Mouse (Mus musculus): Measurements from ENCODE around the gene P3h4.

The P3h4 gene

DNA sequence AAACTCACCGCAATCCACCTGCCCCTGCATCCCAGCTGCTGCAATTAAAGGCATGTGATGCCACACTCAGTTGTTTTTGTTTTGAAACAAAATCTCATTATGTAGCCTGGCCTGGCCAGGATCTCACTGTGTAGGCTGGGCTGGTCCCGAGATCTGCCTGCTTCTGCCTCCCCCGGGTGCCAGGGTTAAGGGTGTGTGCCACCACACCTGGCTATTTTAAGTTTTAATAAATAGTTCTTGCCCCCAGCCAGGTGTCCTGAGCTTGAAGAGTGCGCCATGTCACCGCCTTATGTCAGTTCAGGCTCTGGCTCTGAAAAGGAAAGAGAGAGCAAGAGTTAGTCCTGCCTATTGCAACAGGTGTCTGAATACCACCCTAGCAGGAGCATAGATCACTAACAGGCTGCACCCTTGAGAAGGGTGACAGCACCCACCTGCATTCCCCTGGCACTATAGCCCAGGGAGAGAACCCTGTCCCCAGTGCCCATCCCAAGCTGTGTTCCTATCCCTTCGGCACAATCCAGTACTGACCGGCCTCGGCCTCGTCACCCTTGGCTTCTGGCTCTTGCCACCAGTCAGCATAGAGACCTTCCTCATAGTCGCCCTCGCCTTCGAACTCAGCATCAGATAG lies 5.7 kb downstream of the P3h4 start:
- no peak for DNase-seq (ENCODE audit: low spot score)

DNA sequence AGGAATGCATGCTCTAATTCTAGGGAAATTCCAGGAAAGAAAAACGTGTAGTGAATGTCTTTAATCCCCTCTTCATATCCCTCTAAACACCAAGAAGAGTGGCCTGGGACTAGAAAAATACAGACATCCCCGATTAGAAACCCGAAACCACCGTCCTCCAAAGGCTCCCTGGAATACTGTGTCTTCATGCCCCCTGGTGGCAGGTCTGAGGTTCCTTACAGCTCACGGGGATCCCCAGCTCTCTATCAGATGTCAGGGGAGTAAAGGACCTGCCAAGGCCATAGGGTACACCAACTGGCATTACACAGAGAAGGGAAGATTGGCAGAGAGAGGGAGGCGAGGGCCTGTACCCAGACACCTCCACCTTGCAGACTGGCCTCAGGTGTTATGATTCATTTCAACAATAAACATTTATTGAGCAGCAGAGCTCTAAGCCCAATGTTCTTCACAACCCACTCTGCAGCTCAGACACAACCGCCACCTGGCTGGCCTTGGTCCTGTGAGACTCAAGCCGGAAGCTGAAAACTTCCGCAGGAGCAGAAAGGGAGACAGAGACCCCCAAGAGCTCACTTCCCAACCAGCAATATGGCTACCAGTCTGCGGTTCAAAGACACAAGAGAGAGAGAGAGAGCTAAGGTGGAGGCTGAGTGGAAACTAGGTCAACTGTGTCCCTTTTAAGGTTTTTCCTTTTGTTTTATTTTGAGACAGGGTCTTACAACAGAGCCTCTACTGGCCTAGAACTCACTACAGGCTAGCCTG lies 6.4 kb downstream of the P3h4 start:
- peak; percentile 77 for DNase-seq (ENCODE audit: low spot score)

DNA sequence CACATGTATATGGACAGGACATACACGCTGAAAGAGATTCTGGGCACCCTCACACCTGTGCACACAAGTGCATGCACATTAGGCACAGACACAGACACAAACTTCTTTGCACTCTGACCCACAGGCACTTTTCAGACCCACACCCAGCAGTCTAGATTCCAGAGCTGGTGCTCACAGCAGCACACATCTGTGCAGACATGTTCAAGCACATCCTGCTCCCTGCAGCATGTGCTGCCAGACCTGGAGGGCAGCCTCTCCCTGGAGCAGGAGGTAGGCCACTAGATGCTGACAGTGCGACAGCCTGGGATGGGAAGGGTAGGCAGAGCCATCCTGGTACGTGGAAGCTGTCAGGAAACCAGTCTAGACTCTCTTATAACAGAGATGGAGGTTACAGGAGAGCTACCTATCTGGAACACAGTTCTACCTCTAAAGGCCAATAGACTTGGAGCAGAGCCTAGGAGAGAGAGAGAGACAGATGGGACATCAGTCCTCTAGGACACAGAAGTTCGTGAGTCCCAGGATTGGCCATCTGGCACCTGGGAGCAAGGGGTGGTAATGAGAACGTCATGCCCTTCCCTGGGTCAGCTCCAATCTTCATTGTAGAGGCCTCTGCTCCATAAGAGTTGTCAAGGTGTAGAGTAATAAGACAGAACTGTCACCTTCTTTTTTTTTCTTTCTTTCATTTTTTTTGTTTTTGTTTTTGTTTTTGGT lies 7.5 kb downstream of the P3h4 start:
- no peak for DNase-seq (ENCODE audit: low spot score)

DNA sequence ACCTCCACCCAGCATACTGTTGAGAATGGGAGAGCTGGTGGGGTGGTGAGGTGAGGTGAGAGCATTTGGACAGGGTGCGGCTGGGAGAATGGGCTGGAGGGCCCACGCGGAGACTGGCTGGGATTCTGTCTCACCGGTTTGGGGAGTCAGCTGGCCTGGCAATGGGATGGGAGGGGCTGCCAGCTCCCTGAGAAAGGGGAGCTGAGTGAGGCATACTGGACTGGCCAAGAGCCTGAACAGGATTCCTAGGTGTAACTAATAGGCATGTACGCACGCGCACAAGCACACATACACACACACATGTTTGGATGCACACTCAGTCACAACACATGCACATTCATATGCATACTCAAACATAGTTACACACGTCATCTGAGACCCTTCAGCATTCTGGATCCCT lies 8.4 kb downstream of the P3h4 start:
- no peak for DNase-seq (ENCODE audit: low spot score)

DNA sequence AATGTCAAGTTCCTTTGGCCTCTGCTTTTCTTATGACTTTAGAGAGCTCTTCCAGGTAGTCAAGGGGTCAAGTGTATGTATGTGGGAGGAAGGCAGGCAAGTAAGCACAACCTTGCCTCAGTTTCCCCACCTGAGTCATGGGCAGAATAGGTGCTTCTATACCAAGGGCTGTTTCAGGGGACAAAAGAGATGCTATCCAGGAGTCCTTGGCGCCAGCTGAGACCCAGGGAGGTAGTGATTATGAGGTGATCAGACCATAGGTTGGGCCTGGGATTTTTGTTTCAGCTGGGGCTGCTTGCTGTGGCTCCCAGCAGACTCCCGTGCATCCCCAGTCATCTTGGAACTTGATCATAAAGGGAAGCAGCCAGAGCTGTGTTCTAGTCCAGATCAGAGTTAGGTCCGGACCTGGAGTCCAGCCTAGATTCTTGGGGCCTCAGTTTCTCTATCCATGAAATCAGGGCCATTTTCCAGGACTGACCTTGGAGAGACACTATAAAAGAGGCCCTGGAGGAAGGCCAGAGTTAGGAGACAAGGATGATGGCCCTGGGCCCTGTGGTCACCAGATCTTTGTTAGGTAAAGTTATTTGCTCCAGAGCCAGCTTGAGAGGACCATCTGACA lies 10.1 kb downstream of the P3h4 start:
- DNase-seq (ENCODE audit: low spot score) = no peak

DNA sequence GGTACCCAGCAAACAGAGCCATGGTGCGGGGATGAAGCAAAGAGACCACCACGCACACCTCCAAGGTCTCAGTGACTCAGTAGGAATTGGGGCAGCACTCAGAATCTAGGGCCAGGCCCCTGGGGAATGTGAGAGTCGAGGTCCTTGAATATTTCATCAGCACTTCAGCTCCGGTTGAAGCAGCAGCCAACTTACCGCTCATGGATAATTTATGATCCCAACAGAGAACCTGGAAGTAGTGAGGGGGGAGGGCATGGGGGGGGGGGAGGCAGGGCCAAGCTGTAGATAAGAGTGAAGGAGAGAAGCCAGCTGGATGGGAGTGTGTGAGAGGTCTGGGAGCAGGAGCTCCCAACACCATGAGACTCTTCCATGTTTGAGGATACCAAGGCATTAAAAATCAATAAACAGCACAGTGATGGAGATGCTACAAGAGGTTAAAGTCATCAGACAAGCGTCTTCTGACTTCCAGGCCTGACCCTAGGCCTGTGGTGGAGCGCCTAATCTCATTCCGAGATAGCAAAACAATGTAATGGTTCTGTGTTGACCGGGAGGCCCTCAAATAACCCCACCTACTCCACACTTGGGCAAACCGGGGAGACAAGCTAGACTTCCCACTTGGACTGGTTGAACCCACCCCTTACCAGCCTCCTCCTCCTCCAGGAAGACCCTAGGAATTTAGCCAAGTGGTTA lies 11.0 kb downstream of the P3h4 start:
- no peak for DNase-seq (ENCODE audit: low spot score)

DNA sequence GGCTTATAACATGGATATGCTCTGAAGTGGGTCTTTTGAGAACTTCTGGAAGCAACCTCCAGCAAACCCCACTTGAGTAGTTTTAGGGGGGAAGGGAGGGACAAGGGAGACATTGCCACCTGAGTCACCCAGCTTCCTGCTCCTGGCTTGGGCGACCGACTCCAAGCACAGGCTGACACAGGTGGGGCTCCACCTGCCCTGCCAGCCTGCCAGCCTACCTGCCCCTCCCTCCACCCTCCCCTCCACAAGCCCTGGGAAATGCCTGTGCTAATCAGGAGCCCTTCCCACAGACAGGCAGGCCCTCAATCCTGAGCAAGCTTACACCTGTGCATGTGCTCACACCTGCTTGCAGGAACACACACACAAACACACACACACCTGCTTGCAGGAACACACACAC lies 12.0 kb downstream of the P3h4 start:
- DNase-seq (ENCODE audit: low spot score) = no peak

DNA sequence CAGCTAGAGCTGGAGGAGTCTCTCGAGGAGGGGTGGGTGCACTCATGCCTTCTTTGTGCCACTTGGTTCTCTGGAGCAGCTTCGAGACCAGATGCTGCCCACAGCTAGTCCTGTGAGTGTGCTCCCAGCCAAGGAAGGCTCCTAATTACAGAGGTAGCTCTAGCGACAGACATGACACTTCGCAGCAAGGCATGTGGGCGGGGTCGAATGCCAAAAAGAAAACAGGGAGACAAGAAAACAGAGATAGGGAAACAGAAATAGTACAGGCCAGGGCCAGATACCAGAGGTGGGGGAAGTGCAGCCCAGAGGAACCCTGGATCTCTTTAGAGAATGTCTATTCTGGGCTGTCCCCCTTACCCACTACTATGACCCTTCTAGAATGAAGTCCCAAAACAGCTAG lies 12.4 kb downstream of the P3h4 start:
- DNase-seq (ENCODE audit: low spot score) = no peak

DNA sequence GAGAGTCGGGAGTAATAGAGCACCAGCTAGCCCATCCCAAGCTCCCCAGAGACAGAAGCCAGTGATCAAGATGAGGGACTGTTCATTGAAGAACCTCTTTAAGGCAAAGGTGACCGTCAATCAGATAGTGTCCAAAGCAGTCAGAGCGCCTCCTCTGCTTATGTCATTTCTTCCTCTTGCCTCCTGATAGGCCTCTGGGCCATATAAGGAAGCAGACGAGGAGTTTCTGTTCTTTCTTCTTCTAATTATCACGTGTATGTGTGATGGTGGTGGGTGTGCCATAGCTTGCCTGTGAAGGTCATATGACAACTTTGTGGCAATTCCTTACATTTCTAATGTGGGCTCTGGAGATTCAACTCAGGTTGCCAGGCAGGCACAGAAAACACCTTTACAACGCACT lies 13.8 kb downstream of the P3h4 start:
- no peak for DNase-seq (ENCODE audit: low spot score)

DNA sequence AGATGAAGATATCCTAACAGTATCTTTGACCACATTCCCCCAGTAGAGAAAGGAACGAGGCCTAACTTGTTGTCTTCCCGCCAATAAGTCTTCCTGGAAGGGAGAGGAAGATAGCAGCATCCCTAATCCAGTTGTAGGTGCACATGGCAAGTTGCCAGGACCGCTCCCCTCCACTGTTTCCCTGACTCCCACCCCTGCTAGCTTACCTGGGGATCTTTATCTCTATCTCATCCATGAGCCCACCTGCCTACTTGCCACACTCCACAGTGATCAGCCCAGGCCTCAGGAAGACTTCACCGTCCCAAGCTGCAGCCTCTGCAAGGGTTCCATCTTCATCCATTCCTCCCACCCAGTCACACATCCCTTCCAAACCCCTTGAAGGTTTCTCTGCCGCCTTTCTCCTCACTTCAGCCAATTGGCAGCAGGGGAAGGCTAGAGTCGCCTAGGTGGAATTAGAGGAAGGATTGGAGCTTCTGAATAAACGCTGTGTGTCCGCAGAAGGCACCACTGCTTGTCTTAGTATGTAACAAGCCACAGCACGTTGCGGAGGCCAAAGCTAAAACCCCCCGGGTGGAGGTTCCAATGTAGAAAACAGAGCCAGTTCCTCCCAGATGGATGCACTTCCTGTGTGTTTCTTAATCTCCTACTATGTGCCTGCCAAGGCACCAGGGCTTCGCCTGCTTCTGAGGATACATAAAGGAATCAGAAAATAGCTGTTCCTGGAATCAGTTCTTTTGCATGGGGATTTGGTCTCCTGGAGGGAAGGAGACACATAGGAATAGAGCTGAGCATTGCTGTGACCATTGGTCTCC lies 14.7 kb downstream of the P3h4 start:
- no peak for DNase-seq (ENCODE audit: low spot score)

DNA sequence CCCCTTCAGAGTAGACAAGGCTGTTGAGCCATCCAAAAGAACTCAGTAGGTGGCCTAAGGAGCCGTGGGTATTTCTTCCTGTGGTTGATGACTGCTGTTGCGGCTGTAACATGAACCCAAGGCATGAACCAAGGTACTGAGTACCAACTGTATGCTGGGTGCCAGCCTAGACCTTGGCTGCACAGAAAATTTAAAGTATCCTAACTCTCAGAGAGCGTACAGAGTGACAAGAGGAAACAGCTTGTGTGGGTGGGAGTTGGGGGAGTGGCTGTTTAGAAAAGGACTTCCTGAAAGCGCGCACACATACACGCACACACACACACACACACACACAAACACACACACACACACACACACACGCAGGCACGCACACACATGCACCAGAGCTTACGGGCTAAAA lies 15.3 kb downstream of the P3h4 start:
- no peak for DNase-seq (ENCODE audit: low spot score)

DNA sequence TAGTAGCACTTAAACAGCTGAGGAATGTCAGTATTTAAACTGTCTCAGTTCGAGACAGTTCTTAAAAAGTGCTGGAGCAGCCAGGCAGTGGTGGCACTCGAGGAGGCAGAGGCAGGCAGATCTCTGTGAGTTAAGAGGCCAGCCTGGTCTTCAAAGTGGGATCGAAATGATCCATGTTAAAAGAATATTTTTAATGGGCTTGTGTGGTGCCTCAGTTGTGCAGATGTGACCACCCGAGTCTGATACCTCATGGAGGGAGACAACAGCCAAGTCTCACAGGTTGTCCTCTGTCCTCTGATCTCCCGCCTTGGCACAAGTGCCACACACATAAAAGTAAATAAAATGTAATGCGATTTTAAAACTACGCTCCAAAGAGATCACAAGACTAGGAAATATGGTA lies 16.1 kb downstream of the P3h4 start:
- DNase-seq (ENCODE audit: low spot score) = no peak

DNA sequence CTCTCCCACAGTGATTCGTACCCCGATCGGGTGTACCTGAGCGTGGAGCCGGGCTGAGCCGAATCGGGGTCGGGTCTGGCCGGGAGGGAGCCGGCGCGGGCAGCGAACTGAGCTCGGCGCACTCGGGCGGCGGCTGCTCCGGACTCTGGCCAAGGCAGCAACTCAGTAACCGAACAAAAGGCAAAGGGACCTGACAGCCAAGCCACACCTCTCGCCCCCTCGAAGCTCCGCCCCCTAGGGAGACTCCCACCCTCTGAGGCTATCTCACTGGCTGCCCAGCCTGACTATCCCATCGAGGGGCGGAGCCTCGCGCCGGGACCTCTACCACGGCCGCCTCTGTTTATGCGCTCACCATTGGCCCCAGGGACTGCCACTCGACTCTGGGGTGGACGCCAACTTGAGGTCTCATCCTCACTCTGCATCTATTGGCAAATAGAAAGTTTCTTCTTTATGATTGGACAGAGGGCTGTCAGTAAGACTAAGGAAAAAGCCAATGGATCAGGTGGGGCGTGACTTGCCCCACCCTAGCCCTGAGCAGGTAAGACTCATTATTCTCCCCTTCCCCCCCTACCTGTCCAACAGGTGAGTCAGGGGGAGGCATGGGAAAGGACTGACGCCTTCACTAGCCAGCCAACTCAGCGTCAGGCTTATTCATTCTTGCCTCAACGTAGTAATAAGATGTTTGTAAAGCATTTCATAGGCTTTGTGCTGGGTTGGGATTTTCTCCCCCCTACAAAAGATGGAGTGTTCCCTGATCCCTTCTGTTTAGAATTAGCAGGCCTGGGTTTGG lies 16.8 kb downstream of the P3h4 start, which contains the start of gene Jup:
Jup (minus strand) TSS at position 164 of the 790 bp plus-strand sequence.
- peak; percentile 100 for DNase-seq (ENCODE audit: low spot score)

DNA sequence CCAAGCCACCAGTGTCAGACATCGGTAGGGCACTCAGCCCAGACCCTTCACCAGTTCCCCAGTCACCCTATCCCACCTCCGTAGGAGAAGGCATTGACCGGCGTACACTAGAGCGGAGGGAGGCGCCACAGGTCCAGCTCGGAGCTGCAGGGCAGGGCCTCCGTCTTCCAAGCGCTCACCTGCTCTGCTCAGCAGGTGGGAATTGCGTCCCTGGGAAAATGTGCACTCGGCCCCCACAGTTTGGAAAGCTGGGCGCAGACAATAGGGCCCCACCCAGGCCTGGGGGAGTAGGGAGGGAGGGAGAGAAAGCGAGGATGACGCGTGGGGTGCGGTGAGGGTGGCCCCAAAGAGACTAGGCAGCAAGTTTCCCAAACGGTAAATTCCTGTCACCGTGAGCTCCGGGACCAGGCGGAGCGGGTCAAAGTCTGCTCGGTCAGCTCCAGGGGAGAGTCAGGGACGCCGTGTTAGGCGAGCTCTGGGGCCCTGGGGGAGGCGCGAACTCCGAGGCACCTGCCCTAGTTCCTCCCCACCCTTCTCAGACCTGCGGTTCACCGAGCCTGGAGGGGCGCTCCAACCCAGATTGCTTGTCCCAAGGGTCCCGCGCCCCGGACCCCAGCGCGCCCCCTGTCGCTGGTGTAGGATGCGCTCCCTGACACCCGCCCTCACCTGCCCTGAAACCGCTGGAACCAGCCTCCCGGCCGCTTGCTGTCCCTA lies 17.6 kb downstream of the P3h4 start:
- DNase-seq (ENCODE audit: low spot score) = no peak

DNA sequence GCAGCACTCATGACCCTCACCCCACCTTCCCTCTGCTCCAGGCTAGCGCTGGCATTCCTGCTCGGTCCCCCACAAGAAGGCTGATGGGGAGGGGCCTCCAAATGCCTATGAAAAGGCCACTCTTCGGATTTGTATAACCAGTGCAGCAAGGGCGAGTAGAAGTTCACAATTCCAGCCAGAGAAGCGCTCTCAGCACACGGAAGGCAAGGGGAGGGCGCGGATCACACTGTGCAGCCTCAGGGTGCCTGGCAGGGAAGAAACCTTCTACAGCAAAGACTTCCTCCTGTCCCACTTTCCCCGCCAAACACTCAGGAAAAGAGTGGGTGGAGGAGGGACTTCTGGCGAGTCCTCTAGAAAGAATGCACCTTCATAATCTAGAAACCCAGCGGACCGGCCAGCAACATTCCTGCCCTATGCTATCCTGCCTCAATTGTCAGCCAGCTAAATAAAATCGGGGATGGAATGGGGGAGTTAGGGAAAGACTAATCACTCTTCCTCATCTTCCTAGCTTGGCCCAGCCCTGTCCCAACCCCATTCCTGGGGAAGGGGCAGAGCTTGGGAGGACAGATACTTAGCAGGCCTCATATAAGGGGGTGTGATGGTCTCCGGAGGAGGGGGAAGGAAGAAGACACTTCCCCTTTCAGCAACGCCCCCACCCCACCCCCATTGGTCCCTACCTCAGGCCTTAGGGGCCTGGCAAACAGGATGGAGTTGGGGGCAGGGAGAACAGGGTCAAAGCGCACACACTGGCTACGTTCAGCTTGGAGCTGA lies 18.6 kb downstream of the P3h4 start:
- no peak for DNase-seq (ENCODE audit: low spot score)

DNA sequence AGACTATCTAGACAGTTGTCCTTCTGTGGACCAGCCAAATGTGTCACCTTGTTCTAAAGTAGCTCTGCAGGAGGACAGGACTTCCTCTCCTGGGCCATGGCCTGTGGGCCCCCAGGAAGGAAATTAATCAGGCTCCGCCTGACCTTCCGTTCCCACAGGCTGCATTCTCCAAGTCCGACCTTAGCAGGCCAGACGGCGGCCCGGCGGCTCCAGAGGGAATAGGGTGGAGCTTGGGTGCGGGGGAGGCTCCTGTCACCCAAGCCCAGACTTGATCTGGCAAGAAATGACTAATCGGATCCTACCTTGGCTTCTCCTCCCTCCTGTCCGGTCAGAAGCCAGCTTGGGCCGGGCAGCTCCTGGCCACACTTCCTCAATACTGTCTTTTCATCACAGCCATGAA lies 19.4 kb downstream of the P3h4 start:
- no peak for DNase-seq (ENCODE audit: low spot score)

DNA sequence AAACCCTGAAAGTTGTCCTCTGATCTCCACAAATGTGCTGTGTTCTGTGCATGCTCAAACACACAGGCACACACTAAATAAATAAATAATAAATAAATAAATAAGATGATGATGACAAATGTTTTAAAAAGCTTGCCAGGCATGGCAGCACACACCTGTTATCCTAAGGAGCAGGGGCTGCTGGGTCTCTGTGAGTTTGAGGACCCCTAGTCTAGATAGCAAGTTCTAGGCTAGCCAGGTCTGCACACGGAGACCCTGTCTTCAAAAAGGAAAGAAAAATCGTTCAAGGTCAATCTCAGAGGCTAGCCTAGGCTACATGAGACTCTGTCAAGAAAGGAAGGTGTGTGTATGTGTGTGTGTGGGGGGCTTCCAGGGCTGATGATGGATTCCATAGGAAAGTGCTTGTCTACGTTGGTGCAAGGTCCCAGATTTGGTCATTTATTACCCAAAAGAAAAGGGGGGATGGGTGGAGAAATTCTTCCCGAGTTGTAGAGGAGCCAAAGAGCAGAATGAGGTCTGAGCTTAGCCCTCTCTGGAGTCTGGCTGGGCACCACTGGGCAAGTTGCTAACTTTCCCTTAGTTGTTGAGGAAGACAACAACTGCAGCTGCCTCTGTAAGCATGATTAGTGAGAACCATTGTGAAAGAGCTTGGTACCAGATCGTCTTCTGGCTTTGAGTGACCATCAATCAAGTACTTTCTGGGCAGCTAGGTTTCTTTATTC lies 20.1 kb downstream of the P3h4 start:
- DNase-seq (ENCODE audit: low spot score) = no peak

DNA sequence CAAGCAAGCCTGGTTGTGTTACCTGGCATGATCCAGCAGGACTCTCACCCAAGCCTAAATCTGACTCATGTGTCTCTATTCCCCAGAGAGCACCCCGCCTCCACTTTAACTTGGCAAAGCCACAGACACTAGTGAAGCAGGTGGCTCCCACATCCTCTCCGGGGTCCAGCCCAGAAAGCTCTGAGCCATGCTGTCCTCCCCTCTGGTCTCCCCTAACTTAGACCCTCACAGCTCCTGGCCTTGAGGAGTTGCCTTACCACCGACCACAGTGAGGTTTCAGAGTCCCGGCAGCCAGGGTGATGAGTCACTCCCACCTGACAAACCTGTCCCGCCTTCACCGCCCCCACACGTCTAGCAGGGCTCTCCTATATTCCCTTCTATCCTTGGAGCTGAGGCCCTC lies 20.9 kb downstream of the P3h4 start:
- DNase-seq (ENCODE audit: low spot score) = no peak
